Mouse (Mus musculus): ENCODE data around the gene Arid5a. TPM values are rescaled to one million over a fixed set of nuclear protein-coding genes. Genes with fewer than 3 reads are reported as not detected.

Gene Arid5a
- polyA plus RNA-seq, 1 experiment from 2014 or later = 2.9 TPM

DNA sequence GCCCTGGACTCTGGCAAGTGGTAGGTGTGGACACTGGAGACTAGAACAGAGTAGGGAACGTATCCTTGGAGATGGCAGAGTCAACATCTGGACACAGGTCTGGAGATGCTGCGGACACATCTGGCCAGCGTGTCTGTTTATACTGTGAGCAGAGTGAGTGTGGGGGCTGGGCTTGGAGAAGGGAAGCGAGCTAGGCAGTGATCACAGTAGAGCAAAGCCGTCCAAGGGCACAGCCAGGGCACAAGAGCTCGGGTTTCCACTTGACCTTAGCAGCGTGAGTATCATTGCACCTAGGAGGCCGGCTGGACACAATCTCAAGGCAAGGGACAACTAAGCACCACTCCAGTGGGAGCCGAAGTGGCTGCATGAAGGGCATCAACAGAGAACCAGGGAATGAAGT lies 15.5 kb downstream of the Arid5a start:
- Histone ChIP-seq H3K27ac (ENCODE audit: low read length) (no peak overlapping the region), H3K36me3 (ENCODE audit: control insufficient read depth, insufficient read depth, low read length) (no peaks in the 10 kb centered on the region), H3K27me3 (ENCODE audit: control insufficient read depth, insufficient read depth, low read length) (no peaks in the 10 kb centered on the region), H3K4me2 (replicated peaks; ENCODE audit: low read depth, low read length) (no peak overlapping the region), H3K4me3 (ENCODE audit: low read depth, low read length) (no peak overlapping the region), H3K4me1 (ENCODE audit: control insufficient read depth, insufficient read depth, low read length) (no peaks in the 10 kb centered on the region), H3K9me3 (ENCODE audit: control insufficient read depth, low read depth, low read length) (no peaks in the 10 kb centered on the region), H3K9ac (replicated peaks; ENCODE audit: low read depth, low read length) (no peak overlapping the region)
- WGBS = 39% methylated on average over 9 of the region's 9 CpGs
- ATAC-seq (ENCODE audit: insufficient number of reproducible peaks, insufficient read depth, low FRiP score, low read depth) = no peak

DNA sequence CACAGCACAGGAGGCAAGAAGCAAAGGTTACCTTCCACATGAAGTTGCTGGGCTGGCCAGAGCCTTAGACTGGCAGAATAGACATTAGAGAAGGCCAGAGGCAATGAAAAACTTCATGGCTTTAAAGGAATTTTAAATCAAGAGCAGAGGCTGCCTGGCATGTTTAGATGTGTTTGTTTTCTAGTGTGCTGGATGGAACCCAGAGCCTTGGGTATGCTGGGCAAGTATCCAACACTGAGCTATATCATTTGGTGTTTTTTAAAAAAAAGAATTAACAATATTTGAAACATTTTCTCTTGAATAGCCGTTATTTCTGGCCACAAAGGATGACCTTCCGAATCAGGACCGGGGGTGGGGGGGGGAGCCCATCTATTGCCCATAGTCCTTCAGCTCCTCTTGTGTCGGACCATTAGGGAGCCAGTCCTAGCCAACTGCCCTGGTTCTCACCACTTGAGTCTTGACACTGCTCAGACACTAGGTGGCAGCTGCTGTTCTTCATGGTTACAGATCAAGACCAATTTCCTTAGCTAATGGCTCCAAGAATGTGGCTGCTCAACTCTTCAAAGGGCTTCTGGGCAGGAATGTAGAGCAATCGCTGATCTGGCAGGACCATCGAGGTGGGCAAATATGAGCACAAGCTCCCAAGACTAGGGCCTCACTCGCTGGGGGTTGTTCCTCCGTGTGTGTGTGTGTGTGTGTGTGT lies 16.4 kb downstream of the Arid5a start:
- no peaks in the 10 kb centered on the region for H3K9me3 ChIP-seq (ENCODE audit: control insufficient read depth, low read depth, low read length)
- H3K4me2 ChIP-seq (replicated peaks; ENCODE audit: low read depth, low read length) = no peak overlapping the region
- no peaks in the 10 kb centered on the region for H3K36me3 ChIP-seq (ENCODE audit: control insufficient read depth, insufficient read depth, low read length)
- no peak overlapping the region for H3K9ac ChIP-seq (replicated peaks; ENCODE audit: low read depth, low read length)
- H3K27me3 ChIP-seq (ENCODE audit: control insufficient read depth, insufficient read depth, low read length) = no peaks in the 10 kb centered on the region
- no peak for ATAC-seq (ENCODE audit: insufficient number of reproducible peaks, insufficient read depth, low FRiP score, low read depth)
- no peak overlapping the region for H3K27ac ChIP-seq (ENCODE audit: low read length)
- H3K4me3 ChIP-seq (ENCODE audit: low read depth, low read length) = no peak overlapping the region
- WGBS = 33% methylated on average over 8 of the region's 8 CpGs
- H3K4me1 ChIP-seq (ENCODE audit: control insufficient read depth, insufficient read depth, low read length) = no peaks in the 10 kb centered on the region

DNA sequence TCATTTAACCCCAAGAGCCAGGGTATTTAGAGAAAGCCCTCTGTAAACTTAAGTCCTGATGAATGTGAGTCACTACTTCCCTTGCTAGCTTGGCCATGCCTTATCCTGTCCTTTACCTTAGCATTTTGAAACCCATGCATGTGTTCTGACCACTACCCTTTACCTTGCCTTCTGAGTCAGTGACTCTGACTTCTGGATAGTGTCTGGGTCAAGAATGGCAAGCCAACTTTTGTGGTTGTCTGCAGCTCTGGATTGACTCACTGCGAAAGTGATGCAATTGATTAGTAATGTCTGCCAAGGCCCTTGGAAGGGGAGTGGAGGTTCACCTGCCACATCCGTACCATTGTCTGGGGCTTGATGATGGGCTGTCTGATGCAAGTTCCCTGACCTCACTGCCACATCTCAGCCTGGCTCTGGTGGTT lies 18.4 kb downstream of the Arid5a start:
- Histone ChIP-seq H3K9me3 (ENCODE audit: control insufficient read depth, low read depth, low read length) (no peaks in the 10 kb centered on the region), H3K27ac (ENCODE audit: low read length) (no peak overlapping the region), H3K27me3 (ENCODE audit: control insufficient read depth, insufficient read depth, low read length) (no peaks in the 10 kb centered on the region), H3K9ac (replicated peaks; ENCODE audit: low read depth, low read length) (no peak overlapping the region), H3K36me3 (ENCODE audit: control insufficient read depth, insufficient read depth, low read length) (no peaks in the 10 kb centered on the region), H3K4me2 (replicated peaks; ENCODE audit: low read depth, low read length) (no peak overlapping the region), H3K4me3 (ENCODE audit: low read depth, low read length) (no peak overlapping the region), H3K4me1 (ENCODE audit: control insufficient read depth, insufficient read depth, low read length) (no peaks in the 10 kb centered on the region)
- no peak for ATAC-seq (ENCODE audit: insufficient number of reproducible peaks, insufficient read depth, low FRiP score, low read depth)
- 87% methylated on average over 2 of the region's 2 CpGs for WGBS

DNA sequence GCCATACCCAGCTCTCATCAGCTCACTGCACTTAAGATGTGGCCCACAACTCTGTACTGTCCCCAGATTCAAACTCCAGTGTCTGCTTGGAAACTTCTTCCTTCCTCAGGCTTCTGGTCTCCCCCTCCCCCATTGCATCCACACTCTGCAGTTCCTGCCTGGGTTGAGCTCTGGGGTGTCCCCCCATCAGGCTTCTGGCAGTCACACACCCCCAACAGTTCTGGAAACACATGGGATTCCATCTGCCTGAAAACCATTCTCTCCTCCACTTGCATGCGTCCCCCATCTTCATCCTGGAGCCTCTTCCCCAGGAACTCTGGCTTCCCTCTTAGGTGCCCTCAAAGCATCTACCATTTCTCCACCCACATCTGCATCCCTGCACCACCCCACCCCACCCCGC lies 19.3 kb downstream of the Arid5a start:
- Histone ChIP-seq H3K36me3 (ENCODE audit: control insufficient read depth, insufficient read depth, low read length) (no peaks in the 10 kb centered on the region), H3K9ac (replicated peaks; ENCODE audit: low read depth, low read length) (no peak overlapping the region), H3K27me3 (ENCODE audit: control insufficient read depth, insufficient read depth, low read length) (no peaks in the 10 kb centered on the region), H3K4me3 (ENCODE audit: low read depth, low read length) (no peak overlapping the region), H3K9me3 (ENCODE audit: control insufficient read depth, low read depth, low read length) (no peaks in the 10 kb centered on the region), H3K4me1 (ENCODE audit: control insufficient read depth, insufficient read depth, low read length) (no peaks in the 10 kb centered on the region), H3K27ac (ENCODE audit: low read length) (no peak overlapping the region), H3K4me2 (replicated peaks; ENCODE audit: low read depth, low read length) (no peak overlapping the region)
- WGBS = 94% methylated on average over 2 of the region's 2 CpGs
- no peak for ATAC-seq (ENCODE audit: insufficient number of reproducible peaks, insufficient read depth, low FRiP score, low read depth)

DNA sequence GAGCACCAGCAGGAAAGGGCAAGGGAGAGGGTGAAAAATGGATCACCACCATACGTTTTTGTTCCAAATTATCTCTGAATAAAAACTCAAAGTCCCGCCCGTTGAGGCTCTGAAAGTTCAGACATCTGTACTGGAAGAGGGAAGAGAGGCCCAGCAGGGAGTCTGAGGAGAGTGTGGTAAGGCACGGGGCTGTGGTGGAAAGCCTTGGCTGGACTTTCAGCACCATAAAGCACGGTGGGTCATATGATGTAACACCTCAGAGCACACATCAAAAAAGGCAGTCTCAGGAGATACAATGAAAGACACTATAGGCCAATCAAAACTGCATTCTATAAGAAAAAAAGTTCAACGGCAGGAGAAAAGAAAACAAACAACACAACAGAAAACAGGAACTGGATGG lies 24.2 kb downstream of the Arid5a start:
- no peaks in the 10 kb centered on the region for H3K9me3 ChIP-seq (ENCODE audit: control insufficient read depth, low read depth, low read length)
- no peak overlapping the region for H3K9ac ChIP-seq (replicated peaks; ENCODE audit: low read depth, low read length)
- no peaks in the 10 kb centered on the region for H3K4me1 ChIP-seq (ENCODE audit: control insufficient read depth, insufficient read depth, low read length)
- H3K27ac ChIP-seq (ENCODE audit: low read length) = no peak overlapping the region
- no peak overlapping the region for H3K4me2 ChIP-seq (replicated peaks; ENCODE audit: low read depth, low read length)
- peaks cover 16% of the 10 kb centered on the region for H3K36me3 ChIP-seq (ENCODE audit: control insufficient read depth, insufficient read depth, low read length)
- ATAC-seq (ENCODE audit: insufficient number of reproducible peaks, insufficient read depth, low FRiP score, low read depth) = no peak
- H3K27me3 ChIP-seq (ENCODE audit: control insufficient read depth, insufficient read depth, low read length) = no peaks in the 10 kb centered on the region
- no peak overlapping the region for H3K4me3 ChIP-seq (ENCODE audit: low read depth, low read length)
- WGBS = 76% methylated on average over 6 of the region's 6 CpGs

DNA sequence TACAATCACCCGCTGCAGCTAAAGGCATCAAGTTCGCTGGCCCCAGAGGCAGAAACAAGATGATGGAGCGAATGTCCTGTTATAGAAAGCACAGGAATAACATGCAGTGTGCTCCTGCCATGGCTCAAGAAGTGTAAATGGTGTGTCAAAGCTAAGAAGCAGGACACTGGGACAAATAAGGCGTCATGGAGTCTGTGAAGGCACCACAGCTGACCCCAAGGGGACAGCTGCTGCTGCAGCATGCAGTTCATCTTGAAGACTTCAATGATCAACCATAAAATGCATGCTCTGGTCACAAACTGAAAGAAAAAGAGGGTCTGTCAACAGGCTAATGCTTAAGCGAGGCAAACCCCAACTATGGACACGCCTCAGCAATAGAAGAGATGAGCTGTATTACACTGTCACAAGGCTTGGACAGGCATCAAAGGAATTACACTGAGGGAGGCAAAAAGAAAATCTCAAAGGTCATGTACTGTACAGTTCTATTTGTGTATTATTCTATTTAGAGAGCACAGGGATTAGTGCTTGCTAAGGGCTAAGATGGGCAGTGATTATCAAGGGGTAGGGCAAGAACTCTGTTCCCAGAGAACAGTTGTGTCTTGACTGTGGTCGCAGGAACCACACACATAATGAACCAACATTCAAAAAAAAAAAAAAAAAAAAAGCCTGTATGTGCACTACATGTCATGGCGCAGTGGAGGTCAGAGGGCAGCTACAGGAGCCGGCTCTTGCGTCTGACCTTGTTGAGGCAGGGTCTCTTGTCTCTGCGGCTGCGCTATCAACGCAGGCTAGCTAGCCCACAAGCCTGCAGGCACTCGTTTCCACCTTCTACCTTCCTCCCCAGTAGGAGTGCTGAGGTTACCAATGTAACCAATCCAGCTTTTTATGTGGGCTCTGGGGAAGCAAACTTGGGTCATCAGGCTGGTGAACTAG lies 25.7 kb downstream of the Arid5a start:
- WGBS = 80% methylated on average over 14 of the region's 14 CpGs
- Histone ChIP-seq H3K27ac (ENCODE audit: low read length) (no peak overlapping the region), H3K9me3 (ENCODE audit: control insufficient read depth, low read depth, low read length) (no peaks in the 10 kb centered on the region), H3K4me3 (ENCODE audit: low read depth, low read length) (no peak overlapping the region), H3K4me1 (ENCODE audit: control insufficient read depth, insufficient read depth, low read length) (no peaks in the 10 kb centered on the region), H3K4me2 (replicated peaks; ENCODE audit: low read depth, low read length) (no peak overlapping the region), H3K27me3 (ENCODE audit: control insufficient read depth, insufficient read depth, low read length) (no peaks in the 10 kb centered on the region), H3K9ac (replicated peaks; ENCODE audit: low read depth, low read length) (no peak overlapping the region), H3K36me3 (ENCODE audit: control insufficient read depth, insufficient read depth, low read length) (peaks cover 30% of the 10 kb centered on the region)
- no peak; the same call in 1 of the 2 replicates for ATAC-seq (ENCODE audit: insufficient number of reproducible peaks, insufficient read depth, low FRiP score, low read depth)

DNA sequence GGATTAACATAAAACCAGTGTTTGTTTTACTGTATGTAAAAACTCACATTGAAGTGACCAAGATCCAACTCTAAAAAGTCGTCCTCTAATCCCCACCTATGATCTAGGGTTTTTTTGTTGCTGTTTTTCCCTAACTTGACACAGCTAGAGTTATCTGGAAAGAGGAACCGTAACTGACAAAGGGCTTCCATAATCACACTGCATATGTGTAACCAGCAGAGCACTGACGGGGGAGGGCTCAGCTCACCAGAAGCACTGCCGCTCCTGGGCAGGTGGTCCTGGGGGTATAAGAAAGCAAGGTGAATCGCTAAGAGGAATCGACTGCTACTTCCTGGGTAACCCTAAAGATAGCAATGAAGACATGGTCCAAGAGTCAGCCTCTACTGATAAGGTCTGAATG lies 35.0 kb downstream of the Arid5a start:
- H3K27me3 ChIP-seq (ENCODE audit: control insufficient read depth, insufficient read depth, low read length) = no peaks in the 10 kb centered on the region
- peaks cover 92% of the 10 kb centered on the region for H3K36me3 ChIP-seq (ENCODE audit: control insufficient read depth, insufficient read depth, low read length)
- no peak overlapping the region for H3K9ac ChIP-seq (replicated peaks; ENCODE audit: low read depth, low read length)
- no peaks in the 10 kb centered on the region for H3K4me1 ChIP-seq (ENCODE audit: control insufficient read depth, insufficient read depth, low read length)
- H3K4me3 ChIP-seq (ENCODE audit: low read depth, low read length) = no peak overlapping the region
- 90% methylated on average over 6 of the region's 6 CpGs for WGBS
- H3K27ac ChIP-seq (ENCODE audit: low read length) = no peak overlapping the region
- no peak for ATAC-seq (ENCODE audit: insufficient number of reproducible peaks, insufficient read depth, low FRiP score, low read depth)
- no peaks in the 10 kb centered on the region for H3K9me3 ChIP-seq (ENCODE audit: control insufficient read depth, low read depth, low read length)
- no peak overlapping the region for H3K4me2 ChIP-seq (replicated peaks; ENCODE audit: low read depth, low read length)

DNA sequence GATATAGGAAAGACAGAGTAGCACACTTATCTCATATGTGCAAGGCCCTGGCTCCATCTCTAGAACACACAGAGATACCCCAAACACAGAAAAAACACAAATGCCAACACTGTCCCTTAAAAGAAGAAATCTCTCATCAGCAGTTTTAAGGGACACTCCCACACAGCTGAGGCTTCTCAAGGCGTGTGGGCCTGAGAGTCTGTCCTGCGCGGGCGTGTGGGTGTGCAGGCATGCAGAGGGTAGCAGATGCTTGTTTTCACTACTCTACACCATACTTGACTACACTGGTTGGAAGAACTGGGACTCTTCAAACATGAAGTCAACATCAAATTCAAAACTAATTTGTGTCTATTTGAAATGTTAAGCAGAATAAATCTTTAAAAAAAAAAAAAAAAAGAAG lies 44.8 kb downstream of the Arid5a start:
- H3K4me1 ChIP-seq (ENCODE audit: control insufficient read depth, insufficient read depth, low read length) = no peaks in the 10 kb centered on the region
- H3K9ac ChIP-seq (replicated peaks; ENCODE audit: low read depth, low read length) = no peak overlapping the region
- H3K27me3 ChIP-seq (ENCODE audit: control insufficient read depth, insufficient read depth, low read length) = no peaks in the 10 kb centered on the region
- H3K4me3 ChIP-seq (ENCODE audit: low read depth, low read length) = no peak overlapping the region
- H3K4me2 ChIP-seq (replicated peaks; ENCODE audit: low read depth, low read length) = no peak overlapping the region
- ATAC-seq (ENCODE audit: insufficient number of reproducible peaks, insufficient read depth, low FRiP score, low read depth) = no peak
- no peak overlapping the region for H3K27ac ChIP-seq (ENCODE audit: low read length)
- WGBS = 87% methylated on average over 4 of the region's 4 CpGs
- peaks cover 80% of the 10 kb centered on the region for H3K36me3 ChIP-seq (ENCODE audit: control insufficient read depth, insufficient read depth, low read length)
- no peaks in the 10 kb centered on the region for H3K9me3 ChIP-seq (ENCODE audit: control insufficient read depth, low read depth, low read length)
